Mouse (Mus musculus): ENCODE results near the gene H2-Oa. TPM values are rescaled to one million over a fixed set of nuclear protein-coding genes. Genes with fewer than 3 reads are reported as not detected.
A peak's percentile ranks its signal among the peaks of the same experiment; 100 is the strongest.

Gene H2-Oa
- polyA plus RNA-seq, 1 experiment, result 0.04 TPM

DNA sequence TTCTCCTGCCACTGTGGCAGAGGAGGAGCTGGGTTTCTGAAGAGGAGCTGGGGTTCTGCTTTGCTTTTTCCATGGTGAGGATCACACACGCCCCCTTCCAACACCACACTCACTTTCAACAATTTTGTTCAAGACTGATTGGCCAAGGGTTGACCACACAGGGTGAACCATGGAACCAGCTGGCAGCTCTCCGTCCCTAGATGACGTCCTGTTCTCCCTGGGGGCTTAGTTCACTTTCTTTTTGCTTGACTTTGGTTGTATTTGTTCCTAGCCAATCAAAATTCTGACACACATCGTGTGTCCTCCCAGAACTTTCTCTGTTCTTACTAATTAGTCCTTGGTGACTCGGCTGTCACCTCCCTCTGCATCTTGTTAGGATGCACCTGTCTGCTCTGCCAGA lies 5.1 kb downstream of the H2-Oa start:
- Histone ChIP-seq H3K4me1 (ENCODE audit: control insufficient read depth) (peaks cover 26% of the 10 kb centered on the region), H3K27me3 (ENCODE audit: control insufficient read depth) (peaks cover 15% of the 10 kb centered on the region), H3K36me3 (ENCODE audit: control insufficient read depth) (no peaks in the 10 kb centered on the region), H3K4me3 (replicated peaks) (no peak overlapping the region), H3K9me3 (ENCODE audit: control insufficient read depth, low read length) (no peaks in the 10 kb centered on the region)
- TF ChIP-seq GATA1 (IDR thresholded peaks at IDR 0.05; ENCODE audit: low read length), result no peak
- no peak for TF ChIP-seq TAL1 (IDR thresholded peaks at IDR 0.05; ENCODE audit: low read length)

DNA sequence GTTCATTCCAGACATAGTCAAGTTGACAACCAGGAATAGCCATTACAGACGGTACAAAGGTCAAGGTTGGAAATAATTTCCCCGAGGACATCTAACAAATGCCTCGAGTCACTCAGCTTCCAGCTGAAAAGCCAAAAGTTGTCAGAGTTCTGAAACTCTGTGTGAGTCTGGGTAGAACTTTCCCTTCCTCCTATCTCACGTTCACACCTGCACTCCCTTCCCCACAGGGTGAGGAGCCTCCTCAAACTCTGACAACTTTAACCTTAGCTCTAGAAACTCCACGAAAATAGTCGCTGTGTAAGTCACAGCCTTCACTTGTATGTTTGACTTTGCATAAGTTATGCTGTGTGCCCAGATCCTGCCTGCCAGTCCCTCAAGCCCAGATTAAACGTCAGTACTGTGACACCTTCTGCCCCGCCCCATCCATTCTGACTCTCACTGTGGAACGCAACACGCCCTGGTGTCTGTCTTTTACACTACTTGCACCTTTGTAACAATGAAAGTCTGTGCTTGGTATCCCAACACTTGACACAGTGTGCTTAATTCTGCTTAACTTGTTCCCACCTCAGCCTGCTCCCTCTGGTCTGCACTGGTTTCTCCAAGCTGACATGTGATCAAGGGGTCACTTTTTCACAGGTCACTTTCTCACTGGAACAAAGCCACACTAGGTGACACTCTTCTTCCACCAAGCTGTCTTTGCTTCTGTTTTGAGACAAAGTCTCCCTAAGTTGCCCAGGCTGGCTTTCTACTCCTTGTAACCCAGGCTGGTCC lies 6.8 kb downstream of the H2-Oa start:
- peaks cover 17% of the 10 kb centered on the region for H3K4me1 ChIP-seq (ENCODE audit: control insufficient read depth)
- no peak for TF ChIP-seq GATA1 (IDR thresholded peaks at IDR 0.05; ENCODE audit: low read length)
- no peak for TF ChIP-seq TAL1 (IDR thresholded peaks at IDR 0.05; ENCODE audit: low read length)
- peaks cover 14% of the 10 kb centered on the region for H3K27me3 ChIP-seq (ENCODE audit: control insufficient read depth)
- H3K9me3 ChIP-seq (ENCODE audit: control insufficient read depth, low read length), result no peaks in the 10 kb centered on the region
- H3K36me3 ChIP-seq (ENCODE audit: control insufficient read depth), result no peaks in the 10 kb centered on the region
- no peak overlapping the region for H3K4me3 ChIP-seq (replicated peaks)

DNA sequence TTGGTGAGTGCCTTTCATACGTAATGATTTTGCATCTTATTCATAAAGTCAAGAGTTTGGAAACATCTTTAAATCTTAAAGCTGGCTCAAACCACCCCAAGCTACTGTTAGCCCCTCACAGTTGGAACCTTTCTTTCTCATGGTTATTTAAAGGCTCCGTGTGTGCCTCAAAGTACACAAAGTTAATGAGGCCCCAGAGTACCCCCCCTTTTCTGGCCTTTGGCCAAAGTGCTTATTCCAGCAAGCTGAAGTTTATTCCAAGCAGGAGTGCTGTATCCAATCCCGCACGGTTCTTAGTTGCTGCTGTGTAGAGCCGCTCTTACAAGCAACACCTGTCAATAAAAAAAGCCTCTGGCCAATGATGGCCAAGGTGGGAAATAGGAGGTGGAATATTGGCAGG lies 7.4 kb downstream of the H2-Oa start:
- peaks cover 11% of the 10 kb centered on the region for H3K4me1 ChIP-seq (ENCODE audit: control insufficient read depth)
- H3K9me3 ChIP-seq (ENCODE audit: control insufficient read depth, low read length), result no peaks in the 10 kb centered on the region
- no peak overlapping the region for H3K4me3 ChIP-seq (replicated peaks)
- no peaks in the 10 kb centered on the region for H3K36me3 ChIP-seq (ENCODE audit: control insufficient read depth)
- H3K27me3 ChIP-seq (ENCODE audit: control insufficient read depth), result peaks cover 8% of the 10 kb centered on the region
- TF ChIP-seq TAL1 (IDR thresholded peaks at IDR 0.05; ENCODE audit: low read length) (no peak), GATA1 (IDR thresholded peaks at IDR 0.05; ENCODE audit: low read length) (no peak)

DNA sequence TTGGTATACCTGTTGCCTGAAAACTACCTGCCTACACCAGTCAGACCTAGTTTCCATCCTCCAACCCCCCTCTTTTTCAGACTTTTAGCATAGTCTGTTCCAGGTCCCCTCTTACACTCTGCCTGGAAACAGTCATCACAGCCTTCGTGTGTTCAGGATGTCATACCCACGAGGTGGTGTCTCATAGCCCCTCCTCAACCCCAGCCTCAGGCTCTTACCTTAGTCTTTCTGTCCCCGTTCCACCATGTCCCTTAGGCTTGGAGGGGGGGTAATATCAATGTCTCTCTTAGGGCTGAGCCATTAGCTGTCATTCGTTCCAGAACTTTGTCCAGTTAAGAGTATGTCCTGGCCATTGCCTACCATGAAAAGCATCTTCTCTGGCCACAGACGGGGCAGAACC lies 9.0 kb downstream of the H2-Oa start:
- no peaks in the 10 kb centered on the region for H3K36me3 ChIP-seq (ENCODE audit: control insufficient read depth)
- no peaks in the 10 kb centered on the region for H3K9me3 ChIP-seq (ENCODE audit: control insufficient read depth, low read length)
- peaks cover under 1% of the 10 kb centered on the region; the same call in 1 of the 2 replicates for H3K27me3 ChIP-seq (ENCODE audit: control insufficient read depth)
- TF ChIP-seq GATA1 (IDR thresholded peaks at IDR 0.05; ENCODE audit: low read length) (no peak), TAL1 (IDR thresholded peaks at IDR 0.05; ENCODE audit: low read length) (no peak)
- no peak overlapping the region for H3K4me3 ChIP-seq (replicated peaks)
- H3K4me1 ChIP-seq (ENCODE audit: control insufficient read depth), result peaks cover 11% of the 10 kb centered on the region

- Histone ChIP-seq H3K9me3 (ENCODE audit: control insufficient read depth, low read length) (no peaks in the 10 kb centered on the region), H3K27me3 (ENCODE audit: control insufficient read depth) (no peaks in the 10 kb centered on the region; the same call in 1 of the 2 replicates), H3K4me1 (ENCODE audit: control insufficient read depth) (peaks cover 11% of the 10 kb centered on the region), H3K36me3 (ENCODE audit: control insufficient read depth) (no peaks in the 10 kb centered on the region), H3K4me3 (replicated peaks) (peak overlapping the region; percentile 29)
- no peak for TF ChIP-seq TAL1 (IDR thresholded peaks at IDR 0.05; ENCODE audit: low read length)
- TF ChIP-seq GATA1 (IDR thresholded peaks at IDR 0.05; ENCODE audit: low read length), result no peak
Observed at GRCm38 (mm10) chr17:34101604-34102032, 9.5 kb downstream of the H2-Oa start.

- Histone ChIP-seq H3K4me3 (replicated peaks) (no peak overlapping the region), H3K4me1 (ENCODE audit: control insufficient read depth) (peaks cover 11% of the 10 kb centered on the region), H3K27me3 (ENCODE audit: control insufficient read depth) (no peaks in the 10 kb centered on the region; the same call in 1 of the 2 replicates), H3K9me3 (ENCODE audit: control insufficient read depth, low read length) (no peaks in the 10 kb centered on the region), H3K36me3 (ENCODE audit: control insufficient read depth) (peaks cover 5% of the 10 kb centered on the region)
- TF ChIP-seq GATA1 (IDR thresholded peaks at IDR 0.05; ENCODE audit: low read length) (no peak), TAL1 (IDR thresholded peaks at IDR 0.05; ENCODE audit: low read length) (no peak)
Observed at GRCm38 (mm10) chr17:34102831-34103230, 10.7 kb downstream of the H2-Oa start.

DNA sequence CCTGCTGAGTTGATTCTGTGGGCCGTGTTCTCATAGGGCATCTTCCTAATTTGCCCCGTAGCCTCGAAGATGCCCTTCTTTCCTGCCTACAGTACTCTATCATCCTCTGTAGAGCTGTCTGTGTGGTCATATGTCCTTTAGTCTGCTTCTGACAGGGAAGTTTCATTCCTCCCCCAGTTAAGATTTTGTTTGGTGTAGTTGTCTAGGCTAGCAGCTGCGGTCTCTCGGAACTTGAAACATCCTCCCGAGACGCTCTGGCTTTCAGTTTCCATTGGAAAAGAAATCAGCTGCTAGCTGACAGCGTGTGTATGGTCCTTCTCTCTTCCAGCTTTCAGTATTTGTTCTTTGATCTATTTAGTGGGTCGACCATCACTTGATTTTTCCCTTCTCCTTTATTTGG lies 12.7 kb downstream of the H2-Oa start:
- H3K9me3 ChIP-seq (ENCODE audit: control insufficient read depth, low read length), result no peaks in the 10 kb centered on the region
- H3K36me3 ChIP-seq (ENCODE audit: control insufficient read depth), result peaks cover 14% of the 10 kb centered on the region
- H3K4me1 ChIP-seq (ENCODE audit: control insufficient read depth), result peaks cover 4% of the 10 kb centered on the region
- TF ChIP-seq TAL1 (IDR thresholded peaks at IDR 0.05; ENCODE audit: low read length) (no peak), GATA1 (IDR thresholded peaks at IDR 0.05; ENCODE audit: low read length) (no peak)
- no peak overlapping the region for H3K4me3 ChIP-seq (replicated peaks)
- no peaks in the 10 kb centered on the region; the same call in 1 of the 2 replicates for H3K27me3 ChIP-seq (ENCODE audit: control insufficient read depth)

DNA sequence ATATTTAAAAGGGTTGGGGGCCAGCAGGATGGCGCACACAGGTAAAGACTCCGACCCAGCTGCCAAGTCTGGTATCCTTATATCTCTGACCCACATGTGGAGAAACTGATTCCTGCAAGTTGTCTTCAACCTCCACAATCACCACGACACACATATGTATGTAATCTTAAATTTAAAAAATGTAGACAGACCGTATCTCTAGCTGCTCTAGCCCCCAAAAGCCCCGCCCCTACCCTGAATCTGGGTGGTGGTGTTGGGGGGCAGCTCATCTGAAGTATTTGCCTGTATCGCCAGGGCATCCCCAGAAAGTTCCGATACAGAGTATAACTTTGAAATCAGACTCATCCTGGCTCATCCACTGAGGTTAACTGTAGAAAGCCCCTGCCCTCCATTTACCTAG lies 14.4 kb downstream of the H2-Oa start:
- TF ChIP-seq GATA1 (IDR thresholded peaks at IDR 0.05; ENCODE audit: low read length) (no peak), TAL1 (IDR thresholded peaks at IDR 0.05; ENCODE audit: low read length) (no peak)
- Histone ChIP-seq H3K4me1 (ENCODE audit: control insufficient read depth) (peaks cover 3% of the 10 kb centered on the region), H3K9me3 (ENCODE audit: control insufficient read depth, low read length) (no peaks in the 10 kb centered on the region), H3K27me3 (ENCODE audit: control insufficient read depth) (no peaks in the 10 kb centered on the region; the same call in 1 of the 2 replicates), H3K36me3 (ENCODE audit: control insufficient read depth) (peaks cover 32% of the 10 kb centered on the region), H3K4me3 (replicated peaks) (no peak overlapping the region)

- no peaks in the 10 kb centered on the region; the same call in 1 of the 2 replicates for H3K27me3 ChIP-seq (ENCODE audit: control insufficient read depth)
- no peak overlapping the region for H3K4me3 ChIP-seq (replicated peaks)
- H3K9me3 ChIP-seq (ENCODE audit: control insufficient read depth, low read length), result no peaks in the 10 kb centered on the region
- no peak for TF ChIP-seq TAL1 (IDR thresholded peaks at IDR 0.05; ENCODE audit: low read length)
- H3K36me3 ChIP-seq (ENCODE audit: control insufficient read depth), result peaks cover 39% of the 10 kb centered on the region
- H3K4me1 ChIP-seq (ENCODE audit: control insufficient read depth), result peaks cover 1% of the 10 kb centered on the region
Observed at GRCm38 (mm10) chr17:34107109-34107867, 15.1 kb downstream of the H2-Oa start.
